Mouse (Mus musculus) thymus, adult 2 months (tissue): ENCODE measurements around the gene Enho.

Experiments used
- CTCF ChIP-seq: fragments of 200-500 bp; IDR thresholded peaks from 2 replicates; pipeline ENCODE4 v1.5.1; 2012; ENCODE audit warnings: mild to moderate bottlenecking, control low read depth, low read length, moderate library complexity, borderline replicate concordance; ENCODE audit not compliant: control insufficient read depth, poor library complexity, insufficient read depth; ENCODE audit errors: extremely low read depth
- POLR2A ChIP-seq: fragments of 200-500 bp; IDR thresholded peaks from 2 replicates; pipeline ENCODE4 v1.6.1; 2012; ENCODE audit warnings: mild to moderate bottlenecking, low read length, control low read depth, moderate library complexity; ENCODE audit not compliant: control insufficient read depth, poor library complexity, insufficient read depth; ENCODE audit errors: extremely low read depth

GRCm38 (mm10) chr4:41622071-41622470 lies 18.1 kb downstream of the Enho start:
- TF ChIP-seq POLR2A (no peak), CTCF (no peak)
